Mouse (Mus musculus) hindbrain, embryonic 10.5 days (tissue): ENCODE data around the gene Cep131. TPM values are rescaled to one million over a fixed set of nuclear protein-coding genes. Genes with fewer than 3 reads are reported as not detected.

ENCODE experiments used
- DNase-seq: peaks from one replicate; pipeline ENCODE4 v3.0.0-alpha.2; 2017; ENCODE audit warnings: low spot score
- H3K27ac ChIP-seq: fragments of 300-500 bp; sonication (generic); 2 replicates; pipeline ENCODE4 v1.5.1; 2016; ENCODE audit warnings: mild to moderate bottlenecking, moderate library complexity
- H3K27me3 ChIP-seq: fragments of 300-500 bp; sonication (generic); 2 replicates; pipeline ENCODE4 v1.6.1; 2016; ENCODE audit warnings: mild to moderate bottlenecking; ENCODE audit not compliant: poor library complexity, insufficient read depth, severe bottlenecking
- H3K36me3 ChIP-seq: fragments of 300-500 bp; sonication (generic); 2 replicates; pipeline ENCODE4 v1.6.1; 2016; ENCODE audit warnings: mild to moderate bottlenecking, moderate library complexity
- H3K4me1 ChIP-seq: fragments of 300-500 bp; sonication (generic); replicated peaks from 2 replicates; pipeline ENCODE4 v1.6.1; 2016; ENCODE audit warnings: mild to moderate bottlenecking
- H3K4me3 ChIP-seq: fragments of 300-500 bp; sonication (generic); 2 replicates; pipeline ENCODE4 v1.5.1; 2016; ENCODE audit warnings: mild to moderate bottlenecking, moderate library complexity
- H3K9me3 ChIP-seq: fragments of 300-500 bp; sonication (generic); 2 replicates; pipeline ENCODE4 v1.6.1; 2016; ENCODE audit warnings: mild to moderate bottlenecking, moderate library complexity
- WGBS: fragments of 180-500 bp; shearing (Covaris S2); methylation state at CpG from one replicate; pipeline ENCODE4 v1.1.7; 2016; 5-methylcytosine and 5-hydroxymethylcytosine counted together
- polyA plus RNA-seq: library from polyadenylated mRNA; unstranded; fragments of >200 nt; fragmentation: Nextera tagmentation; extraction: Ambion mirVana; gene quantifications from 2 replicates; pipeline ENCODE4 v1.2.1, GENCODE M21; 2016

Gene Cep131
- polyA plus RNA-seq, 1 experiment from 2014 or later, result 45.4 TPM

DNA sequence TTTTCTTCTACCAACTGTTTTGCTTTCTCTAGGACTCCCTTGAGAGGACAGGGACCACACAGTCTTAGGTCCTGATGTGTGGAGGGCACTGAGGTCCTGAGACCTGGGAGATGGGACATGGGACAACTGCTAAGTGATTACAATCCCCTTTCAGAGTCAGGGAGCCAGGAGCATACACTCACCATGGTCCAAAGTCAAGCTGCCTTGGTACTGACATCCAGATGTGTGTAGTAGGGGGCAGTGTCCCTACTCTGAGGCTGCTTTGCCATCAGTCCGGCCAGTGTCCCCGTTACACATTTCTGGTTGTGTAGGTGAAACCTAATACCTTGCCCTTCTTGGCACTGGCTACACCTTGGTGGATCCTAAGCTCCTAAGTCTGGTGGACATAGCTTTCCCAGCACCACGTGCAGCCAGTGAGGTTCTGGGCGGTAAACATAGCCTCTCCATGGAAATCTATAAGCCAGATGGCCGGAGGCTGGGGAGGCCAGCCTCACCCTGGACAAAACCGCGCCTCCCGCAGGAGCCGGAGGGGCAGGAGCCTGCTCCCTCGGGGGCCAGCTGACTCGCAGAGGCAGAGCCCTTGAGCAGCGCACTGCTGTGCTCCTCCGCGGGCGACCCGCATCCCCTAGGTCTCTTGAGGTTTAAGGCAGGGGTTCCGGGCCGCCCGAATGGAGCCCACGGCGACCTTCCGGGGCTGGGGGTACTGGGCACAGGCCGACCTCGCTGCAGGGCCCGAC lies 568 bp downstream of the Cep131 start:
- H3K4me3 ChIP-seq, result peak overlapping the region; percentile 79
- no peaks in the 10 kb centered on the region for H3K27me3 ChIP-seq
- DNase-seq, result no peak

DNA sequence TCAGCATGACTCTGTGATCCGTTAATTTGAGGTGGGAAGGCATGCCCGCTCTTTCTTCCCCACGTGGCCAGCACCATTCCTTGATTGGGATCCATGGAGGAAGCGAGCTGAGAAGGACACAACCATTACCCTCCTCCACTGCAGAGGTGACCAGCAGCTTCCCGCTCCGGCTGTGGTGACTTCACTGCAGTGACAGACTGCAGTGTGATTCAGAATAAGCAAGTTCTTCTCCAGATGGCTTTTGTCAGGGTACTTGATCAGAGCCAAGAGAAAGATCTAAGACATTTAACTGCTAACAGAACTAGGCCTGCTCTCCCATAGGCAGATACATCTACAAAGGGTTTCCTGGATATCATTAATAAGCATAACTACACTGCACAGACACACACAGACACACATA lies 6.3 kb downstream of the Cep131 start:
- Histone ChIP-seq H3K36me3 (peaks cover 88% of the 10 kb centered on the region), H3K27me3 (no peaks in the 10 kb centered on the region), H3K27ac (no peak overlapping the region)

More for the DNA sequence above, 568 bp downstream of the Cep131 start:
- Histone ChIP-seq H3K9me3 (no peaks in the 10 kb centered on the region), H3K4me1 (peaks cover 39% of the 10 kb centered on the region), H3K36me3 (peaks cover 38% of the 10 kb centered on the region), H3K27ac (peak overlapping the region; percentile 95)
- WGBS, result 1% methylated on average over 25 of the region's 25 CpGs

GRCm38 (mm10) chr11:120076191-120076590 lies 10.4 kb downstream of the Cep131 start:
- Histone ChIP-seq H3K9me3 (no peaks in the 10 kb centered on the region), H3K4me1 (peaks cover 13% of the 10 kb centered on the region), H3K27ac (no peak overlapping the region), H3K36me3 (peaks cover 100% of the 10 kb centered on the region), H3K27me3 (peaks cover 34% of the 10 kb centered on the region), H3K4me3 (no peak overlapping the region)
- 87% methylated on average over 3 of the region's 3 CpGs for WGBS
- no peak for DNase-seq

More for the DNA sequence above, 6.3 kb downstream of the Cep131 start:
- no peak for DNase-seq
- Histone ChIP-seq H3K9me3 (no peaks in the 10 kb centered on the region), H3K4me1 (peaks cover 22% of the 10 kb centered on the region), H3K4me3 (no peak overlapping the region)
- WGBS, result 94% methylated on average over 6 of the region's 6 CpGs

GRCm38 (mm10) chr11:120072986-120073647 lies 13.5 kb downstream of the Cep131 start:
- H3K27ac ChIP-seq, result peak overlapping the region; percentile 13; the same call in 1 of the 2 replicates
- peaks cover 63% of the 10 kb centered on the region for H3K27me3 ChIP-seq
- H3K9me3 ChIP-seq, result no peaks in the 10 kb centered on the region
- DNase-seq, result no peak
- H3K4me3 ChIP-seq, result no peak overlapping the region
- H3K4me1 ChIP-seq, result peaks cover 40% of the 10 kb centered on the region
- WGBS, result 94% methylated on average over 9 of the region's 9 CpGs
- peaks cover 98% of the 10 kb centered on the region for H3K36me3 ChIP-seq

DNA sequence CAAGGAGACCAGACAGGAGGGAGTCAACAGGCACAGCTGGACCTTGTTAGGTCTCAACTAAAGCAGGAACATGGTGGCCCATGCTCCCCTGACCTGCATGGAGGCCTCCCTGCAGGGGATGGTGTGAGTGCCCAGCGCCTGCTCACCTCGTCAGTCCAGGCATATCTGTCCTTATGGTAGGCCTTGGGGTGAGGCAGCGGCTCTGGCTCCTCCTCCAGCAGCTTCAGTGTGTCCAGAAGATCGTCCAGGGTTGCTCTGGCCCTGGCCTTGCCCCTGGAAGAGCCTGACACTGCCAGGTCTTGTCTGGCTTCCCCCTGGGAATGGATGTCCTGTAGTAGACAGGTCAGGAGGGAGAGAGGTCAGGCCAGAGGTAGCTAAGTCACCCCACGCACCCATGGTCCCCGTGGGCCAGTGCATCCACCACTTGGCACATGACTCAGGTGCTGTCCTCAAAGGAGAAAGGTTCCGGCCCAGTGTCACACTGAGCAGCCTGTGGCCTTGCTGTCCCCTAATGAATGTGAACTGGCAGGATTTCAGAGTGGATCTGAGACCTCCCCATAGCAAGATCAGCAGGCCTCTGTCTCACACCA lies 14.8 kb downstream of the Cep131 start:
- Histone ChIP-seq H3K36me3 (peaks cover 98% of the 10 kb centered on the region), H3K9me3 (no peaks in the 10 kb centered on the region), H3K27me3 (peaks cover 73% of the 10 kb centered on the region), H3K4me1 (peaks cover 50% of the 10 kb centered on the region), H3K27ac (peak overlapping the region; percentile 18; the same call in 1 of the 2 replicates), H3K4me3 (no peak overlapping the region)
- WGBS, result 68% methylated on average over 7 of the region's 7 CpGs
- DNase-seq, result no peak

DNA sequence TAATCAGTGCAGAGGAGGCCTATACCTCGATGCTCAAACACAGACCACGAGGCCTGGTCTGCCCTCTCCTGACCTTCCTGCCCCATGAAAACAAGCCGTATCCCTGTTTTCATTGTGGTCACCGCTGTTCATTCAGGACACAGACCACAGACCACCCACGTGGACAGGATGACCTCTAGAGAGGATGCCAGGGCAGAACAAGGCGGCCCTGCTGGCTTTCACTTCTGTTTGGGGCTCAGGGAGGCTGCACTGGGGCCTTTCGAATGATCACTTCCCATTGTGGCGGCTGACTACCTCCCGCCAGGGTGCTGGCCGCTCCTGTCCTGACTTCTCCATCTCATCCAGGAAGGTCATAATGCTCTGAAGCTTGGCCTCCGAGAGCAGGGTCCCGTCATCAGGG lies 15.6 kb downstream of the Cep131 start:
- peak; percentile 62 for DNase-seq
- WGBS, result 11% methylated on average over 12 of the region's 12 CpGs
- no peaks in the 10 kb centered on the region for H3K9me3 ChIP-seq
- H3K36me3 ChIP-seq, result peaks cover 98% of the 10 kb centered on the region
- peaks cover 53% of the 10 kb centered on the region for H3K4me1 ChIP-seq
- H3K4me3 ChIP-seq, result no peak overlapping the region
- H3K27ac ChIP-seq, result peak overlapping the region; percentile 18
- peaks cover 81% of the 10 kb centered on the region for H3K27me3 ChIP-seq

- WGBS, result 84% methylated on average over 27 of the region's 27 CpGs
- no peak for DNase-seq
- H3K9me3 ChIP-seq, result no peaks in the 10 kb centered on the region
- no peak overlapping the region for H3K4me3 ChIP-seq
- H3K36me3 ChIP-seq, result peaks cover 98% of the 10 kb centered on the region
- H3K4me1 ChIP-seq, result peaks cover 59% of the 10 kb centered on the region
- H3K27ac ChIP-seq, result peak overlapping the region; percentile 9; the same call in 1 of the 2 replicates
- H3K27me3 ChIP-seq, result peaks cover 83% of the 10 kb centered on the region
These were observed 16.2 kb downstream of the Cep131 start for GRCm38 (mm10) chr11:120070286-120070930.

- WGBS, result 41% methylated on average over 11 of the region's 11 CpGs
- DNase-seq, result no peak
- peaks cover 71% of the 10 kb centered on the region for H3K4me1 ChIP-seq
- H3K9me3 ChIP-seq, result no peaks in the 10 kb centered on the region
- no peak overlapping the region for H3K27ac ChIP-seq
- H3K36me3 ChIP-seq, result peaks cover 98% of the 10 kb centered on the region
- no peak overlapping the region for H3K4me3 ChIP-seq
- H3K27me3 ChIP-seq, result peaks cover 77% of the 10 kb centered on the region
These were observed 17.4 kb downstream of the Cep131 start for GRCm38 (mm10) chr11:120069261-120069660.

DNA sequence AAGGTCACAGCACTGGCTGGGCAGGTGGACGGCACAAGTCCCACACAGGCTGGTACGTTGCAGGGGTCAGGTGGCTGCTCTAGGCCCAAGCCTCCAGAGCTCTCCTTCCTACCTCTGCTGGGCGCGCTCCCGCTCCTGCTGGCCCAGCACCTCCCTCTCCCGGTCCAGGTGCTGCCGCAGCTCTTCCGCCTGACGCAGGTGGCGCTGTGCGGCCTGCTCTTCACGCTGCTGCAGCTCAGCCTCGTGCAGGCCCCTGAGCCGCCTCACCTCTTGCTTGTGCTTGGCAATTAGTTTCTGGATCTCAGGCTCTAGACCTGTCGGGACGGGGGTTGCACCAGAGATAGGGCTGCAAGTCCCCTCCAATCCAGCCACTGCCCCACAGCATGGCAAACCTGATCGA lies 18.8 kb downstream of the Cep131 start:
- 56% methylated on average over 17 of the region's 17 CpGs for WGBS
- H3K36me3 ChIP-seq, result peaks cover 96% of the 10 kb centered on the region

GRCm38 (mm10) chr11:120065291-120065690 lies 21.3 kb downstream of the Cep131 start:
- Histone ChIP-seq H3K4me1 (peaks cover 55% of the 10 kb centered on the region), H3K9me3 (no peaks in the 10 kb centered on the region), H3K27me3 (peaks cover 40% of the 10 kb centered on the region), H3K4me3 (no peak overlapping the region), H3K36me3 (peaks cover 74% of the 10 kb centered on the region), H3K27ac (no peak overlapping the region)
- 39% methylated on average over 10 of the region's 10 CpGs for WGBS
- DNase-seq, result peak; percentile 48

More for the DNA sequence above, 18.8 kb downstream of the Cep131 start:
- no peak overlapping the region for H3K27ac ChIP-seq
- H3K4me1 ChIP-seq, result peaks cover 73% of the 10 kb centered on the region
- H3K9me3 ChIP-seq, result no peaks in the 10 kb centered on the region
- DNase-seq, result no peak
- H3K4me3 ChIP-seq, result no peak overlapping the region
- H3K27me3 ChIP-seq, result peaks cover 64% of the 10 kb centered on the region

- Histone ChIP-seq H3K4me1 (peaks cover 48% of the 10 kb centered on the region), H3K36me3 (peaks cover 68% of the 10 kb centered on the region), H3K27me3 (peaks cover 33% of the 10 kb centered on the region), H3K27ac (no peak overlapping the region; the same call in 1 of the 2 replicates), H3K4me3 (no peak overlapping the region), H3K9me3 (no peaks in the 10 kb centered on the region)
- no peak for DNase-seq
- 85% methylated on average over 11 of the region's 11 CpGs for WGBS
These were observed 22.0 kb downstream of the Cep131 start for GRCm38 (mm10) chr11:120064668-120065040.

DNA sequence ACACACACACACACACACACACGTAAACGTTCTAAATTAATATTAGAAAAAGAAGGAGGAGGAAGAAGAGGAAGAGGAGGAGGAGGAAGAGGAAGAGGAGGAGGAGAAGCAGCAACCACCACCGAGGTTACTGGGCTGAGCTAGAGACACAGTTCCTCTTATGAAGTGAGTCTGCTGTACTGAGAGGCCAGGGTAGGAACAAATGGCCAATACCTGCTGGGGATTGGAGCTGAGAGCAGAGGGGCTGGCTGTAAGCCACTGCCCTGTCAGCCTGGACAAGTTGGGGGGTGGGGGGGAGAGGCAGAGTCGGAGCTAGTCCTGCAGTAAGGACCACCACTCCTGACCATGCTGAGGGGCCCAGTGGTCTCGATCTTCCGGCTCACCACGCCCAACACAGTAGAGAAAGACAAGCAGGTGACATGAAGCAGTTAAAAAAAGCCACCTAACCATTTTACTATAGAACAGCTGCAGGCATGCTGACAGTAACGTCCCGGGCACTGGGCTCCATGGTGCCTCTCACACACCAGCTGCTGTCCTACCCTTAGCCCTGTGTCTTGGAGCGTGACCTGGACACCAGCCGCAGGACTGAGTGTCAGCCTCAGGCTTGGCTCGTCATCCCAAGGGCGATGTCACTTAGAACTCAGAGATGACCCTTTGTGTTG lies 22.5 kb downstream of the Cep131 start:
- peaks cover 48% of the 10 kb centered on the region for H3K4me1 ChIP-seq
- no peak for DNase-seq
- peaks cover 63% of the 10 kb centered on the region for H3K36me3 ChIP-seq
- 82% methylated on average over 13 of the region's 13 CpGs for WGBS
- H3K9me3 ChIP-seq, result no peaks in the 10 kb centered on the region
- H3K27me3 ChIP-seq, result peaks cover 29% of the 10 kb centered on the region
- no peak overlapping the region for H3K4me3 ChIP-seq
- no peak overlapping the region; the same call in 1 of the 2 replicates for H3K27ac ChIP-seq
